Mouse (Mus musculus): ENCODE data around the gene Agap1.

Agap1 gene

GRCm38 (mm10) chr1:89545099-89545498 lies 90.5 kb downstream of the Agap1 start:
- 70% methylated on average over 4 of the region's 4 CpGs for WGBS

- 73% methylated on average over 18 of the region's 18 CpGs for WGBS
These were observed 93.2 kb downstream of the Agap1 start for GRCm38 (mm10) chr1:89547525-89548504.

DNA sequence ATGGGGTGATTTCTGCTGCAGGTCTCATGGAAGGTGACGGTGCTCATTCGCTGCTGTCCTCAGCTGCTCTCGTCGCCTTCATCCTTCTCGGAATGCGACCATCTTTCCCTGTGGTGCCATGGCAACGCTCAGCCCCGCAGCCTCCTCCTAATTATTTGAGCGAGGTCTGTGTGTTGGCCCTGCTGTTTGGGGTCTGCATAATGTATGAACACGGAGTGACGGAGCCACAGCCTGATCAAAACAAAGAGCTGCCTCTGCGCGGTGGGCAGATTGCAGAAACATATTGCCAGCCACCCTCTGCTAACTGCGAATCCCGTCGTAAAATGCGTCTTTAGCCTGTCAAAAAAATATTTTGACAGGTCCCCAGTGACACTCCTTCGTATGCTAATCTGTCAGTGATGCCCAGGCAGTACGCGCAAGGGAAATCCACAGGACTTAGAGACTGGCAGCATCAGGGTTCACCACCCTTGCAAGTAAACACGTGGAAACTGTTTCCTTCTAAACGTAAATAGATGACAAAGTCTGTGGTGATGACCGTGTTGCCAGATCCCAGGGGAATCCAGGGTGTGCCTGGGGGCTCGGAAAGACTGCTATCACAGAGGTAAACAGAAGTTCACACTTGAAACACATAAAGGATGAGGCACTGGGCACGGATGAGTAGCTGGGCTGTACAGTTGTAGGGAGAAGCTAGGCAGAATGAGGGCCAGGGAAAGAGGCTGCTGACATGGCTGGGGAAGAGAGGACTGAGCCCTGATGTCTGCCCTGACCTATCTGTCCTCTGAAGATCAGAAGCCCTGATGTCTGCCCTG lies 95.7 kb downstream of the Agap1 start:
- WGBS: 36% methylated on average over 25 of the region's 25 CpGs

- WGBS: 81% methylated on average over 1 of the region's 1 CpGs
These were observed 97.9 kb downstream of the Agap1 start for GRCm38 (mm10) chr1:89552470-89552869.

GRCm38 (mm10) chr1:89553791-89554190 lies 99.2 kb downstream of the Agap1 start:
- 94% methylated on average over 3 of the region's 3 CpGs for WGBS

GRCm38 (mm10) chr1:89554969-89555856 lies 100.6 kb downstream of the Agap1 start:
- WGBS: 82% methylated on average over 18 of the region's 18 CpGs

DNA sequence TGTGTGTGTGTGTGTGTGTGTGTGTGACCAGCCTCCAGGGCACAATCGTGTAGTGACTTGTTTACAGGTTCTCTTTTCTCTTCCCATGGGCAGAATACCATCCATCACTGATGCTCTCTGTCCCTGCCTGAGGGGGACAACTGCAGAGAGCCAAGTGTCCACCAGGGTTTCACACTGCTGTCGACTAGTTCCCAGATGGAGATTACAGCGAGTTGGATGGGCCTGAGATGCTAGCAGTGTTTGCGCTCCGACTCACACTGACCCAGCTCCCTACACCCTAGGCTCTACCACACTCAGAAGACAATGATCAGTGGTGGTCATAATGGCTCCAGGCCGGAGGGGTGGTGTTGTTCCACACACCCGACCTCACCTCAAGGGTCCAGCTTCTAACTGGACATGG lies 101.4 kb downstream of the Agap1 start:
- WGBS: 77% methylated on average over 7 of the region's 7 CpGs

DNA sequence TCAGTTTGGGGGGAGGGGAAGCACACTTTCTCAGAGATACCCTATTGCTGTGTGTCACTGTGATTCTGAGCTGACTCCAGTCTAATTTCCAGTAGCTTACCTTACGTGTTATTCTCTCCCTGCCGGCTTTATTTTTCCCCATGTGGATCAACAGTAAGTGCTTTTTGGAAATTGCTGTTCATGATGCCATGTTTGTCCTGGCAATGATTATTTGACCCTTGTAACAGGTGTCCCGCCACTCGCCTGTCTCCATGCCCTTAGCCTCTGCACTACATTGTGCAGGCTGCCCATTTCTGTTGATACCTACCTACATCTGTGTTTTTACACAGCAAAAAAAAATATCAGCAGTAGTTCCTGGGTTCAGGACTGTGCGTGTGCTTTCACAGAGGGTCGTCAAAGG lies 102.8 kb downstream of the Agap1 start:
- 87% methylated on average over 6 of the region's 6 CpGs for WGBS

DNA sequence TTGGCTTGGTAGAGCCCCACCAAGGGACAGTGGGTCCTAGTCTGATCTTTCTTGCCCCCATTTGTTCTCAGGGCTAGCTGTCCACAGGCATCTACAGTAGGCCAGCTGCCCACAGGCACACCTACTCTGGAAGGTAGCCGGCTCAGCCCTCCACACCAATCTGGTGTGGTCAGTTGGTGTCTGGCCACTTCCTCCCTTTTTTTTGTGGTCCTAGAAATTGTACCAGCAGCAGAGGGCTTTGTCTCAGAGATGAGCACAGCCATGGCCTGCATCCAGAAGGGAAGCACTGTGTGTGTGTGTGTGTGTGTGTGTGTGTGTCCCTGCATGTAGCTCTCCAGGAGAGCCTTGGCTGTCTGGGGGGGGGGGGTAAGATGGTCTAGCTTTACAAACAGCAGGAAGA lies 103.5 kb downstream of the Agap1 start:
- WGBS: 57% methylated on average over 1 of the region's 1 CpGs

DNA sequence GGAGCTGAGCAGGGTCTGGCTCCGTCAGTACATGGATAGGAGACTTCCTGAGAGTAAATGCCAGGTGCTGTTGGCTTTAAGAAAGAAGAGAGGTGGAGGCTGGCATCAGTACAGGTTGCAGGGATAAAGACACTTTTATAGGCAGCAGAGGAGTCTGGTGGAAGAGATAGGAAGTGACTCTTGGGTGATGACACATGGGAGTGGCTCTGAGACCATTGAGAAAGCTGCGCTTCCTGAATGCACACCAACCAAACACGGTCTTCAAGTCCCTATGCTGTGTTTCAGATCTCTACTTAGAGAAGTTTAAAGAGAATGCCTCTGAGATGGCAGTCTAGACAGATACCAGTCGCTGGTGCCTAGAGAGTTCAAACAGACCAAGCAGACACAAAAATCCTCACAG lies 108.8 kb downstream of the Agap1 start:
- 83% methylated on average over 4 of the region's 4 CpGs for WGBS

- 50% methylated on average over 9 of the region's 9 CpGs for WGBS
These were observed 112.2 kb downstream of the Agap1 start for GRCm38 (mm10) chr1:89566578-89567488.

- 61% methylated on average over 6 of the region's 6 CpGs for WGBS
These were observed 114.2 kb downstream of the Agap1 start for GRCm38 (mm10) chr1:89568546-89569405.

DNA sequence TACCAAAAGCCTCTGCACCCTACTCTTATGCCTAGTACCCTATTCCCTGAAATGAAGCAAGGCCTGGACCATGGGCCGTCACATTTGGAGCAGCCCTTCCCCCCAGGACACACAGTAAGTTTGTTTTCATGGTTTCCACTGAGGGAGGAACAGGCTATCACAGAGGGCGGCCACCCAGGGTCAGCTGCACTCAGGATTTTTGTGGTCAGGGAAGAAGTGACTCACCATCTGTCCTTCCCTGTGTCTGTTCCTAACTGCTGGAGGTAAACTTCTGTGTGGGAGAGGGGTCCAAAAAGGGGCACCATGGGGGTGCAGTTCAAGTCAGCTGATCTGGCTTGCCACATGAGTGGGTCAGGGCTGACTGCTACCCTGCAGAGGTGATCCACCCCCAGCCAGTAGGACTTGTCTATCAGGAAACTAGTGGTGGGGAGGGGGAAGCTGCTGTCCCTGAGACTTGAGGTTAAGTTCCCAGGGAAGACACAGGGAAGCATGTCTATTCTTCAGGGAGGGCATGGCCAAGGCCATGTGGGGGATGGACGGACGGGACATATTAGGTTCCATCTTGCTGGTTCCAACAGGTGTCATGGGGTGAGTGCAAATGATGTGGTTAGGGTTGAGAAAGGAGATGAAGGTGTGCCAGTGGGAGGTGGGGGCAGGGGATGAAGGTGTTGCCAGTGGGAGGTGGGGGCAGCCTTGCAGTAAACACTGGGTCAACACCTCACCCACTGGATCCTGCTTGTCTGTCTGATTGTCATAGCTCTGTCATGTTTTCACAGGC lies 116.1 kb downstream of the Agap1 start:
- 86% methylated on average over 4 of the region's 4 CpGs for WGBS

DNA sequence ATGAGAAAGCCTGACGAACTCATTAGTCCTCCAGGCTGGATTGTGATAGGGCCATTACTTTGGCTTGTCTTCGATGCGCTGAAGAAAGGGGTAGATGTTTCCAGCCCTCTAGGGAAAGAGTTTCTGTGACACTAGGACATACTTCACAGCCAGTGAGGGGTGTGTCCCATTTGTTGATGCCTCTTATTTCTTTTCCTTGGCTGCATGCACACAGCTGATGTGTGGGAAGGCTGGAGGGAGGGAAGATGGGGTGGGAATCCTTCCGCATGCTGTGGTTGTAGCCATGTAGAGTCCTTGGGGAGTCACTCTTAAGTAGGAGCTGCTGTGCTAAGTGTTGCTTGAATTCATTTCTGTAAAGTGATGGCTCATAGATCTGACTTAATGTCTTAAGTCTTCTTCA lies 118.9 kb downstream of the Agap1 start:
- WGBS: 74% methylated on average over 4 of the region's 4 CpGs

GRCm38 (mm10) chr1:89574941-89575890 lies 120.6 kb downstream of the Agap1 start:
- 60% methylated on average over 7 of the region's 7 CpGs for WGBS

GRCm38 (mm10) chr1:89576174-89576890 lies 121.7 kb downstream of the Agap1 start:
- 65% methylated on average over 7 of the region's 7 CpGs for WGBS

- 9% methylated on average over 4 of the region's 4 CpGs for WGBS
These were observed 122.4 kb downstream of the Agap1 start for GRCm38 (mm10) chr1:89576985-89577384.

Measured in cerebral cortex, adult 2 months (tissue).